Mouse (Mus musculus) frontal cortex, postnatal 10 days (tissue): ENCODE measurements around the gene Bicc1.
A peak's percentile ranks its signal among the peaks of the same experiment; 100 is the strongest.

Experiments
- DNase-seq, 2 experiments: peaks; one replicate each; pipeline ENCODE4 v3.0.0; 2022; ENCODE audit warnings: low spot score in 2 of 2, mixed read lengths in 1 of 2

Gene Bicc1

GRCm38 (mm10) chr10:71158940-71159675 lies 392 bp downstream of the Bicc1 start:
- DNase-seq: peak; percentile 15 to 27

GRCm38 (mm10) chr10:71156569-71156968 lies 2.9 kb downstream of the Bicc1 start:
- no peak for DNase-seq

GRCm38 (mm10) chr10:71153610-71154009 lies 5.9 kb downstream of the Bicc1 start:
- DNase-seq: no peak

GRCm38 (mm10) chr10:71153138-71153537 lies 6.4 kb downstream of the Bicc1 start:
- DNase-seq: no peak

GRCm38 (mm10) chr10:71150486-71150885 lies 9.0 kb downstream of the Bicc1 start:
- no peak for DNase-seq

- no peak for DNase-seq
Observed at GRCm38 (mm10) chr10:71148951-71149603, 10.4 kb downstream of the Bicc1 start.

GRCm38 (mm10) chr10:71148226-71148625 lies 11.3 kb downstream of the Bicc1 start:
- no peak for DNase-seq

GRCm38 (mm10) chr10:71146681-71147615 lies 12.6 kb downstream of the Bicc1 start:
- DNase-seq: no peak

- DNase-seq: no peak
Observed at GRCm38 (mm10) chr10:71145801-71146200, 13.7 kb downstream of the Bicc1 start.

- no peak for DNase-seq
Observed at GRCm38 (mm10) chr10:71144191-71144590, 15.3 kb downstream of the Bicc1 start.

- DNase-seq: no peak
Observed at GRCm38 (mm10) chr10:71142568-71142967, 16.9 kb downstream of the Bicc1 start.

- no peak for DNase-seq
Observed at GRCm38 (mm10) chr10:71140281-71140845, 19.1 kb downstream of the Bicc1 start.

- no peak for DNase-seq
Observed at GRCm38 (mm10) chr10:71138852-71139197, 20.7 kb downstream of the Bicc1 start.

- DNase-seq: no peak
Observed at GRCm38 (mm10) chr10:71138132-71138851, 21.2 kb downstream of the Bicc1 start.

- no peak for DNase-seq
Observed at GRCm38 (mm10) chr10:71137606-71138005, 21.9 kb downstream of the Bicc1 start.

- no peak for DNase-seq
Observed at GRCm38 (mm10) chr10:71131333-71131732, 28.2 kb downstream of the Bicc1 start.

GRCm38 (mm10) chr10:71130261-71130660 lies 29.2 kb downstream of the Bicc1 start:
- no peak for DNase-seq

- no peak for DNase-seq
Observed at GRCm38 (mm10) chr10:71127951-71128331, 31.6 kb downstream of the Bicc1 start.

- DNase-seq: no peak
Observed at GRCm38 (mm10) chr10:71127278-71127950, 32.1 kb downstream of the Bicc1 start.

- DNase-seq: no peak
Observed at GRCm38 (mm10) chr10:71123974-71124373, 35.5 kb downstream of the Bicc1 start.

- no peak for DNase-seq
Observed at GRCm38 (mm10) chr10:71123395-71123794, 36.1 kb downstream of the Bicc1 start.
